Mouse (Mus musculus) frontal cortex, adult (tissue): ENCODE results near the gene Myo9a.
"Not testable (repeated sequence)": the region's sequence is repeated elsewhere in the genome, so short reads cannot be mapped to it uniquely, and the experiment has no call there.

ENCODE experiments used
- ATAC-seq: cut with Nextera tagmentation; 2 replicates; pipeline ENCODE4 v1.9.2; 2017; ENCODE audit warnings: mild to moderate bottlenecking, moderate library complexity, mixed read lengths; ENCODE audit not compliant: low TSS enrichment

Gene Myo9a

GRCm38 (mm10) chr9:59949511-59949910 lies 198.8 kb downstream of the Myo9a start:
- ATAC-seq = no peak

- ATAC-seq = no peak
Measured at GRCm38 (mm10) chr9:59949981-59950380, 199.3 kb downstream of the Myo9a start.

DNA sequence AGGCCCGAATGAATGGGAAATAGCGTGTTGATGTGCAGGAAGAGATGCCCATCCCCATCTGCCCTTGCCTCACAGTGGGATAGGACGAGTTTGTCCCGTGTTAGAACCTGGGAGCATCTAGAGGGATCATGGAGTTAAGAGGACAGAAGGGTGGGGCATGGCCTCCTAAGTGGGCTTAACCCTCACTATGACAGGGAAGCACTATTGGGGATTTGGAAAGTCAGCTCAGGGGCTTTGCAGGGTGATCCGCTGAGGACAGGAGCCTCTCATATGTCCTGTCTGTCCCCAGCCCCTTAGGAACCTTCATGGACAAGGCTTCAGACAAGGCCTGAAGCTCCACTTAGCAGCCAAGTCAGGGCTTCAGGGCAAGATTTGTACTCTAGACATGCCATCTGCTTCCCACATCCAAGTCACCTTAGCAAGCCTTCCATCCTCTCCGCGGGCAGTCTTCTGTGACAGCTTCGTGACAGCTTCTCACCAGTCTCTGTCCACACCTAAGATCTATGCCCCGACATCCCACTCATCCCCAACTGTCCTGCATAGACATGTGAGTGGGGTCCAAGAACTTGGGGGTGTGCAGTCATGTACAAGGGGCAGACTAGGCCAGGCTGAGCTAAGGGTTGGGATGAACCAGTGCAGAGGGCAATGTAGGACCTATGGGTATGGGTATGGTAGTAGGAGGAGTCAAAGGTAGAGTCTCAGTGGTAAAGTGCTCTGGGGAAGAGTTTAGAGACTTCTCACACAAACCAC lies 200.5 kb downstream of the Myo9a start:
- ATAC-seq = no peak

- no peak for ATAC-seq
Measured at GRCm38 (mm10) chr9:59951943-59952342, 201.2 kb downstream of the Myo9a start.

GRCm38 (mm10) chr9:59952515-59953070 lies 201.9 kb downstream of the Myo9a start:
- no peak for ATAC-seq

DNA sequence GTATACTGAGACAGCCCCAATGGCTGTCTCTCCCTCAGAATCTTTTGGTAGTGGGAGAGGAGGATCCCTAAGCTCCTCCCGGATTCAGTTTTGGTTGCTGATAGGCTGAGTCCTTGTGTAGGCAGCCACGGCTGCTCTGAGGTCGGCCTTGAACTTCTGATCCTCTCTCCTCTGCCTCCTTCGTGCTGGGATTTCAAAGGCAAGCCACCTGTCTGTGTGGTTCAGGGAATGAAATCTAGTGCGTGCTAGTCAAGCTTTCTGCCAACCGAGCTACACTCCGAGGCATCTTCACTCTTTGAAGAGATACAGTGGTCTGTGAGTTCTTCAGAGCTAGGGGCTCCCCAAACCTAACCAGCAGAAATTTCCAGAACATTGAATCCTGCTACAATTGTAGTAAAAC lies 202.9 kb downstream of the Myo9a start:
- no peak for ATAC-seq

- ATAC-seq = no peak
Measured at GRCm38 (mm10) chr9:59955199-59955598, 204.5 kb downstream of the Myo9a start.

DNA sequence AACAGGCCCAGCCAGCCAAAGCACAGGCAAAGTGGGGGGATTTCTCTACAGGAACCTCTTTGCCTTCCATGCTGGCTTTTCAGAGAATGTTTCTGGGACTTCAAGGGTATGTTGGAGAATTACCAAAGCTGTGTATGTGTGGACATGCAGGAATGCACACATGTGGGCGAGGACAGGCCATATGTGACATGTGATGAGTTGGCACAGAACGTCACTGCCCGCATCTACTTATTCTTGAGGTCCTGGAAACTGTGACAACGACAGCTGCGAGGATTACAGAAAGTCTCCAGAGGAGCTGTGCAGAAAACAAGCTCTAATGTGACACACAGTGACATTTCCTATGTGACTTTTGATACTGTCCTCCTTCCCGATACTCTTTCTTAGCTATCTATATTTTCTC lies 205.0 kb downstream of the Myo9a start:
- ATAC-seq = no peak

DNA sequence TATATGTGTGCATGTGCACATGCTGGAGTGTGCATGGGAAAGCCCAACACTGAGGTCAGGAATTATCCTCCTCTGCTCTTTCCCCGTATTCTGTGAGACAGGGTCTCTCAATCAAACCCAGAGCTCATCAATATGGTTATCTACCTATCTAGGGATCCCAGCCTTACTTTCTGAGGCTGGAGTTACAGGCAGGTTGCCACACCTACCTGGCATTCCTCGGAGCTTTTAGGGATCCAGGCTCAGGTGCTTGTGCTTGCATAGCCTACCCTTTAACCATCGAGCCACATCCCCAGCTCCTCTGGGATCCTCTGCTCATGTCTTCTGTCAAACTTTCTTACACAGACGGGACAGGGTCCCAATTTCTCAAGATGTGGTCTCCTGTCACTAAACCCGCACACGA lies 205.8 kb downstream of the Myo9a start:
- no peak for ATAC-seq

GRCm38 (mm10) chr9:59958115-59958514 lies 207.4 kb downstream of the Myo9a start:
- ATAC-seq = not testable (repeated sequence)

DNA sequence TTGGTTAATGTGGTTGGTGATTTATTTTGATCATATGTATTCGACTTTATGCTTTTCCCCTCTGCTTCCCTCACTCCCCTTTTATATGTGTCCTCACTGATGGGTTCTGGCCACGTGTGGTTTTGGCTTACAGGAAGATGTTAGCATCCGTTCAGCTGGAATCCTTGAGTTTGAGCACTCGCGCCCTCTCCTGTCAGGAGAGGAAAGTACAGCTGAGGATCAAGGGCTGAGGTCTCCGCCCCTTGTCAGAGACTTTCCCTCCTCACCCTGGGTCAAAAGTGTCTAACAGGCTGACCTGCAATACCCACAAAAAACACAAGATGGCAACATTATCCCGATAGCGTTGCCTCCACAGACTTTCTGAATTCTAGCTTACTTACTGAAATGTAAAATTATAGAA lies 208.6 kb downstream of the Myo9a start:
- ATAC-seq = peak; percentile 70; the same call in 1 of the 2 replicates

DNA sequence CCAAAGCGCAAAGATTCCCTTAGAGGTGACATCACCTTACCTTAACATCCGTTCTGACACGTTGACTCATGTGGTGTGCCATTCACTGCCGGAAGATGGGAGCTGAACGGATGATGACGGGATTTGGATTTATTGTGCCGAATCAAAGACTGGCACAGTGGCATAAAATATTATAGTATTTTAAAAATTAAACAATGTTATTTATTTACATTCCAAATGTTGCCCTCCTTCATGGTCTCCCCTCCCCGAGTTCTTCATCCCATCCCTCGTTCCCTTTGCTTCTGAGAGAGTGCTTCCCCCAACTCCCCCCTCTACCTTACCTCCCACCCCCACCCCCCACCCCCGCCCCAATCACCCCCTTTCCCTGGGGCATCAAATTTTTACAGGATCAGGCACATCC lies 209.9 kb downstream of the Myo9a start, which contains the start of gene Nr2e3:
Nr2e3 (minus strand) TSS at position 101 of the 400 bp plus-strand sequence.
- no peak for ATAC-seq

DNA sequence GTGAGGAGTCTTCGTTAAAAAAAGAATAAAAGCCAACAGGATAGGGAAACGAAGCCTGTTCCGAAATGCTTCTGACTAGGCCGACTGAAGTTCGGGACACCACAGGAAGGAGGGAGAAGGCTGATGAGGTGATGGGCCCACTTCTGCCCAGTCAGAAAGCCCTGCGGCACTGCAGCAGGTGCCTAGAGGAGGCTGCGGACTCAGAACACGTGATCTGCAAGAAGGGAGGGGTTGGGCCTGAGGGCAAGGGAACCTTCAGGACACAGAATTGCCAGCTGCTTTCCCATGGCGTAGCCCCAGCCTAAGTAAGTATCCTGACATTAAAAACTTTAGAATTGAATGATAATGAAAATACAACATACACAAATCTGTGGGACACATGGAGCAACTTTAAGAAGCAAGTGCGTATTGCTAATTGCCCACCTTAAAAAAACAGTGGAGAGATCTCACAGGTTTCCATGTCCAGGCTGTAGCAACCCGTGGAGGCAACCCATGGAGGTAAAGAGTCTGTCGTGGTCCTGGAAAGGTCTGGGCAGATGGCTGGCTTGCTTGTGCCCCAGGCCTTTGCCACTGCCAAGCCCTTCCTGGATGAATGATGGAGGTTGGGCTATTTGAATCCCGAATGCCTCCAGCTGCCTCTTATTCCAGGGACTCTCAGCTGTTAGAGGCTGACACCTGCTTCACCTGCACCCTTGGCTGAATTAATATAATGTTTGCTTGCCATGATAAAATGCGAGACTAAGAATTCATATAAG lies 210.7 kb downstream of the Myo9a start:
- no peak for ATAC-seq

DNA sequence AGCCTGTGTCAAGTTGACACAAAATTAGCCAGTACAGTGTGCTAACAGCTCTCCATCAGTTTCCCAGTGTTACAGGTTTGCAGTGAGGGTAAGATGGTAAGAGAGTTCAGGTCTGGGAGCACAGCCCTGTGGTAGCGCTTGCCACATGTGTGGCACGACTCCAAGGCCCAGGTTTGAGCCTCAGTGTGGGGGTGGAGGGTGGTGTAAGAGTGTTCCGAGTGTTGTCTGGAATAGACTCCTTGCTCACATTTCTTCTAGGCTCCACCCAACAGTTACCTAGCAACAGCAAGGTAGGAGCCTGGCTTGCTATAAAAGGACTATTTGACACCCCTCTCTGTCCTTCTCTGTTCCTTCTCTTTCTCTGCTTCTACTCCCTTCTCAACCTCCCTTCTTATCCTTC lies 213.7 kb downstream of the Myo9a start:
- ATAC-seq = peak; percentile 72

GRCm38 (mm10) chr9:59965046-59965445 lies 214.3 kb downstream of the Myo9a start:
- no peak for ATAC-seq

- ATAC-seq = peak; percentile 96
Measured at GRCm38 (mm10) chr9:59969383-59969782, 218.7 kb downstream of the Myo9a start.

DNA sequence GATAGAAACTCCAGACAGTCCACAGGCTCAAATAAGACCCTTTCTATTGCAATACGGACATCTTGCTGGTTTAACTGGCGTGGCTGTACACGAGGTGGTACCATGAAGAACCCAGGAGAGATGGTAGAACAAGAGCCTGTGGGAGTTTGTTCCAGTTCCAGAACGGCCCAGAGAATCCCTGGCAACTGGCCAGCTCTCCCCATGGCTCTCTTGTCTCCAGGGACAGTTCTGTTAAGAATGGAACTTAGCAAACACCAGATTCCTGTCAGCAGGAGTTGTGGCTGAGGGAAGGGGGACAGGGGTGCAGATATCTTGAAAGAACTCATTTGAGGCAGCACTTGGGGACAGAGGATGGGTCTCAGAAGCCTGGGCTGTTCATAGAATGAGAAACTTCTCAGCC lies 220.6 kb downstream of the Myo9a start:
- no peak for ATAC-seq
